Mouse (Mus musculus): ENCODE measurements around the gene Tbl3. TPM values are rescaled to one million over a fixed set of nuclear protein-coding genes. Genes with fewer than 3 reads are reported as not detected.

The Tbl3 gene
- polyA plus RNA-seq, 1 experiment from 2014 or later = 165 TPM

GRCm38 (mm10) chr17:24653967-24654710 is 53.3 kb downstream of the Tbl3 start:
- DNase-seq (ENCODE audit: low spot score) = peak; percentile 95

DNA sequence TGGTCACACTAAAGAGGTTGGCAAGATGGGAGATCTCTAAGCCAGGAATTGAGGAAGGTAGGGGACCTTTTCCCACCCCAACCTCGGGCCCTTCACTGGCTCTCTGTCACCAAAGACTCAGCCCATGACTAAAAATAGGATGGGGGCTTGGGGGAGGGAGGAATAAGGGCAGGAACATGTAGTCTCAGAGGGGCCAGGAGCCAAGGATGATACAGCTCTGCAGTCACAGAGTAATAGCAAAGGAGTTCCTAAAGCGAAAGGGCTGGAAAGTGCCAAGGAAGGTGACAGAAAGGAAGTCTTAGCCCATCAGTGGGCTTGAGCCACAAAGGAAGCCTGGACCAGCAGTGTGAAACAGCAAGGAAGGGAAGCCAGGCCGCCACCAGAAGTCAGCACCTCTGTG is 55.6 kb downstream of the Tbl3 start:
- no peaks in the 10 kb centered on the region for H3K9me3 ChIP-seq (replicated peaks)
- no peak overlapping the region for H3K4me3 ChIP-seq
- H3K4me1 ChIP-seq = peaks cover 42% of the 10 kb centered on the region
- 77% methylated on average over 3 of the region's 3 CpGs for WGBS
- no peak for DNase-seq (ENCODE audit: low spot score)
- no peak overlapping the region for H3K27ac ChIP-seq
- H3K27me3 ChIP-seq (ENCODE audit: low read depth, poor library complexity, severe bottlenecking) = peaks cover 42% of the 10 kb centered on the region
- H3K36me3 ChIP-seq = peaks cover 7% of the 10 kb centered on the region; the same call in 1 of the 2 replicates

More at GRCm38 (mm10) chr17:24653967-24654710, 53.3 kb downstream of the Tbl3 start:
- Histone ChIP-seq H3K4me3 (peak overlapping the region; percentile 48), H3K4me1 (peaks cover 40% of the 10 kb centered on the region), H3K36me3 (no peaks in the 10 kb centered on the region), H3K9me3 (replicated peaks) (no peaks in the 10 kb centered on the region), H3K27ac (peak overlapping the region; percentile 81), H3K27me3 (ENCODE audit: low read depth, poor library complexity, severe bottlenecking) (peaks cover 51% of the 10 kb centered on the region)
- 5% methylated on average over 19 of the region's 19 CpGs for WGBS

GRCm38 (mm10) chr17:24650766-24651165 is 56.7 kb downstream of the Tbl3 start:
- Histone ChIP-seq H3K4me1 (peaks cover 46% of the 10 kb centered on the region), H3K9me3 (replicated peaks) (no peaks in the 10 kb centered on the region), H3K4me3 (peak overlapping the region; percentile 90), H3K36me3 (peaks cover 14% of the 10 kb centered on the region; the same call in 1 of the 2 replicates), H3K27ac (peak overlapping the region; percentile 90), H3K27me3 (ENCODE audit: low read depth, poor library complexity, severe bottlenecking) (peaks cover 32% of the 10 kb centered on the region)
- WGBS = 82% methylated on average over 4 of the region's 4 CpGs
- DNase-seq (ENCODE audit: low spot score) = no peak

DNA sequence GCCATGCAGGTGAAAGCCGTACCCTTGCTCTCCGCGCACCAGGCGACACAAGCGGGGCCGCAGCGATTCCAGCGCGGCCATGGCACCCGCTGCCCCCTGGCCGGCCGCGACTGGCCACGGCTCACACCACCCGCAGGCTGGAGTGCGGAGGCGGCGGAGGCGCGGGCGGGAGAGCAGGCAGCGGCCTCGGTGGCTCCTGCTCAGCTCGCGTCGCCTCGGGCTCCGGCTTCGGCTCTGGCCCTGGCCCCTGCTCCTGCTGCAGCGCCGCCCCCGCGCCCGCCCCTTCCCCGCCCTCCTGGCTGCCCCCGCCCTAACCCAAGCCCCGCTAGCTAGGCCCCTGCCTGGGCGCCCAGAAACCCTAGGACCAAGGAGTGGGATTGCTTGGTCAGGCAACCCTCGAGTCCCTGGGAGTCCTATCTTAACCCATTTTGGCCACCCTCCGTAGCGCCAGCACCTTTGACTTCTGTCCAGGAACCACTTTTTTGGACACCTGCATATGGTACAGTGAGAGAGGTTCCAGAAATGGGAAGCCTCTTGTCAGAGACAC is 57.3 kb downstream of the Tbl3 start, which contains the start of gene Slc9a3r2:
Gene Slc9a3r2 (minus strand): TSS at position 258 of the 547 bp plus-strand sequence.
- WGBS = under 1% methylated on average over 39 of the region's 41 CpGs
- peaks cover 52% of the 10 kb centered on the region for H3K4me1 ChIP-seq
- peaks cover 18% of the 10 kb centered on the region; the same call in 1 of the 2 replicates for H3K36me3 ChIP-seq
- DNase-seq (ENCODE audit: low spot score) = peak; percentile 87
- H3K9me3 ChIP-seq (replicated peaks) = no peaks in the 10 kb centered on the region
- peaks cover 32% of the 10 kb centered on the region for H3K27me3 ChIP-seq (ENCODE audit: low read depth, poor library complexity, severe bottlenecking)
- peak within 1 kb of the TSS; percentile 90 for H3K4me3 ChIP-seq
- H3K27ac ChIP-seq = peak within 1 kb of the TSS; percentile 90

DNA sequence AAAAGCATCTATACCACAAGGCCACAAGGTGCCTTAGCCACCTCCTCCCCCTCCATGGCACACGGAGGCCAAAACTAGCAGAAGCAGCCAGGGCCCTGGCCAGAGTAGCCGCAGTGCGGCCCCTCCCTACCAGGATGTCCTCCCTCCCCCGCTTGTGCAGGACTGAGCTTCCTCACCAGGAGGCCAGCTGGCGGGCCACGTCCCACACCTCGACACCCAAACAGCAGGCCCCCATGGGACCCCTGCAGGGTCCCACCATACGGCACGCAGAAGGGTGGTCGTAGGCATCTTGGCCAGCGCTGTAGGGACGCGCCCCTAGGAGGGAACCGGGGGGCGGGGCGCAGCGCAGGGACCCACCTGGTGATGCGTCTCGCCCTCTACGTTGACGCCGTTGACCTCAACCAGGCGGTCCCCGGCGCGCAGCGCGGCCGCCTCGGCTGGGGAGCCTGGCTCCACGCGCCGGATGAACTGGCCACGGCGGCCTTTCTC is 57.8 kb downstream of the Tbl3 start:
- peaks cover 57% of the 10 kb centered on the region for H3K4me1 ChIP-seq
- peak overlapping the region; percentile 90 for H3K4me3 ChIP-seq
- no peaks in the 10 kb centered on the region for H3K9me3 ChIP-seq (replicated peaks)
- DNase-seq (ENCODE audit: low spot score) = no peak
- H3K27ac ChIP-seq = peak overlapping the region; percentile 90
- peaks cover 32% of the 10 kb centered on the region for H3K27me3 ChIP-seq (ENCODE audit: low read depth, poor library complexity, severe bottlenecking)
- H3K36me3 ChIP-seq = peaks cover 21% of the 10 kb centered on the region; the same call in 1 of the 2 replicates
- WGBS = 2% methylated on average over 35 of the region's 35 CpGs

GRCm38 (mm10) chr17:24648731-24649377 is 58.6 kb downstream of the Tbl3 start:
- Histone ChIP-seq H3K27ac (peak overlapping the region; percentile 90), H3K4me3 (peak overlapping the region; percentile 90), H3K4me1 (peaks cover 61% of the 10 kb centered on the region), H3K9me3 (replicated peaks) (no peaks in the 10 kb centered on the region), H3K27me3 (ENCODE audit: low read depth, poor library complexity, severe bottlenecking) (peaks cover 32% of the 10 kb centered on the region), H3K36me3 (peaks cover 24% of the 10 kb centered on the region; the same call in 1 of the 2 replicates)
- WGBS = 74% methylated on average over 10 of the region's 10 CpGs
- no peak for DNase-seq (ENCODE audit: low spot score)

Other genes with a start within 250 kb of the Tbl3 start
- gene E4f1, start 237.3 kb downstream of the Tbl3 start, polyA plus RNA-seq (2016; fragmentation: Nextera tagmentation; extraction: Ambion mirVana) = 35.0 and 38.7 TPM in 2 replicates
- 68.8 and 76.1 TPM in 2 replicates for gene Pgp, start 237.3 kb downstream of the Tbl3 start, polyA plus RNA-seq (2016; fragmentation: Nextera tagmentation; extraction: Ambion mirVana)
- 0.24 TPM in 1 of 2 replicates, not detected in the other for gene Bricd5, start 233.8 kb downstream of the Tbl3 start, polyA plus RNA-seq (2016; fragmentation: Nextera tagmentation; extraction: Ambion mirVana)
- 31.6 and 42.2 TPM in 2 replicates for gene Mlst8, start 228.6 kb downstream of the Tbl3 start, polyA plus RNA-seq (2016; fragmentation: Nextera tagmentation; extraction: Ambion mirVana)
- 1.4 and 3.6 TPM in 2 replicates for gene Caskin1, start 219.1 kb downstream of the Tbl3 start, polyA plus RNA-seq (2016; fragmentation: Nextera tagmentation; extraction: Ambion mirVana)
- gene Traf7, start 179.7 kb downstream of the Tbl3 start, polyA plus RNA-seq (2016; fragmentation: Nextera tagmentation; extraction: Ambion mirVana) = 125 and 136 TPM in 2 replicates
- 2.4 and 3.8 TPM in 2 replicates for gene Rab26, start 173.4 kb downstream of the Tbl3 start, polyA plus RNA-seq (2016; fragmentation: Nextera tagmentation; extraction: Ambion mirVana)
- gene Pkd1, start 157.8 kb downstream of the Tbl3 start, polyA plus RNA-seq (2016; fragmentation: Nextera tagmentation; extraction: Ambion mirVana) = 18.9 and 24.7 TPM in 2 replicates
- gene Tsc2, start 75.0 kb downstream of the Tbl3 start, polyA plus RNA-seq (2016; fragmentation: Nextera tagmentation; extraction: Ambion mirVana) = 63.2 and 79.5 TPM in 2 replicates
- gene Nthl1, start 75.0 kb downstream of the Tbl3 start, polyA plus RNA-seq (2016; fragmentation: Nextera tagmentation; extraction: Ambion mirVana) = 27.5 and 31.2 TPM in 2 replicates
- 47.2 and 57.1 TPM in 2 replicates for gene Slc9a3r2, start 57.3 kb downstream of the Tbl3 start, polyA plus RNA-seq (2016; fragmentation: Nextera tagmentation; extraction: Ambion mirVana)
- gene Npw, start 49.2 kb downstream of the Tbl3 start, polyA plus RNA-seq (2016; fragmentation: Nextera tagmentation; extraction: Ambion mirVana) = 0.88 and 1.1 TPM in 2 replicates
- gene Zfp598, start 38.0 kb downstream of the Tbl3 start, polyA plus RNA-seq (2016; fragmentation: Nextera tagmentation; extraction: Ambion mirVana) = 34.5 and 36.7 TPM in 2 replicates
- gene Syngr3, start 17.7 kb downstream of the Tbl3 start, polyA plus RNA-seq (2016; fragmentation: Nextera tagmentation; extraction: Ambion mirVana) = 5.2 and 7.0 TPM in 2 replicates
- 52.9 and 61.2 TPM in 2 replicates for gene Gfer, start 11.5 kb downstream of the Tbl3 start, polyA plus RNA-seq (2016; fragmentation: Nextera tagmentation; extraction: Ambion mirVana)
- gene Noxo1, start 11.4 kb downstream of the Tbl3 start, polyA plus RNA-seq (2016; fragmentation: Nextera tagmentation; extraction: Ambion mirVana) = 0.59 and 2.3 TPM in 2 replicates
- 0.21 and 0.38 TPM in 2 replicates for gene Rnf151, start 10.4 kb upstream of the Tbl3 start, polyA plus RNA-seq (2016; fragmentation: Nextera tagmentation; extraction: Ambion mirVana)
- 1,693 and 2,093 TPM in 2 replicates for gene Rps2, start 10.5 kb upstream of the Tbl3 start, polyA plus RNA-seq (2016; fragmentation: Nextera tagmentation; extraction: Ambion mirVana)
- 202 and 204 TPM in 2 replicates for gene Ndufb10, start 16.8 kb upstream of the Tbl3 start, polyA plus RNA-seq (2016; fragmentation: Nextera tagmentation; extraction: Ambion mirVana)
- 0.15 TPM in 1 of 2 replicates, not detected in the other for gene Rpl3l, start 20.2 kb upstream of the Tbl3 start, polyA plus RNA-seq (2016; fragmentation: Nextera tagmentation; extraction: Ambion mirVana)
- 19.9 and 23.6 TPM in 2 replicates for gene Msrb1, start 29.0 kb upstream of the Tbl3 start, polyA plus RNA-seq (2016; fragmentation: Nextera tagmentation; extraction: Ambion mirVana)
- gene Hs3st6, start 45.3 kb upstream of the Tbl3 start, polyA plus RNA-seq (2016; fragmentation: Nextera tagmentation; extraction: Ambion mirVana) = 3.2 and 4.2 TPM in 2 replicates
- not detected in 2 replicates for gene Meiob, start 96.6 kb upstream of the Tbl3 start, polyA plus RNA-seq (2016; fragmentation: Nextera tagmentation; extraction: Ambion mirVana)
- gene Hagh, start 132.5 kb upstream of the Tbl3 start, polyA plus RNA-seq (2016; fragmentation: Nextera tagmentation; extraction: Ambion mirVana) = 26.0 and 28.0 TPM in 2 replicates
- 14.5 and 17.6 TPM in 2 replicates for gene Fahd1, start 142.7 kb upstream of the Tbl3 start, polyA plus RNA-seq (2016; fragmentation: Nextera tagmentation; extraction: Ambion mirVana)
- gene Igfals, start 158.3 kb upstream of the Tbl3 start, polyA plus RNA-seq (2016; fragmentation: Nextera tagmentation; extraction: Ambion mirVana) = 0.55 and 0.84 TPM in 2 replicates
- gene Nubp2, start 178.7 kb upstream of the Tbl3 start, polyA plus RNA-seq (2016; fragmentation: Nextera tagmentation; extraction: Ambion mirVana) = 72.7 and 79.7 TPM in 2 replicates
- 48.0 and 50.8 TPM in 2 replicates for gene Spsb3, start 179.0 kb upstream of the Tbl3 start, polyA plus RNA-seq (2016; fragmentation: Nextera tagmentation; extraction: Ambion mirVana)
- gene Eme2, start 187.4 kb upstream of the Tbl3 start, polyA plus RNA-seq (2016; fragmentation: Nextera tagmentation; extraction: Ambion mirVana) = 22.1 and 30.6 TPM in 2 replicates
- 104 and 105 TPM in 2 replicates for gene Mrps34, start 187.5 kb upstream of the Tbl3 start, polyA plus RNA-seq (2016; fragmentation: Nextera tagmentation; extraction: Ambion mirVana)
- gene Nme3, start 188.8 kb upstream of the Tbl3 start, polyA plus RNA-seq (2016; fragmentation: Nextera tagmentation; extraction: Ambion mirVana) = 43.6 and 47.0 TPM in 2 replicates
- 32.1 and 39.3 TPM in 2 replicates for gene Mapk8ip3, start 229.3 kb upstream of the Tbl3 start, polyA plus RNA-seq (2016; fragmentation: Nextera tagmentation; extraction: Ambion mirVana)

All from limb, embryonic 10.5 days (tissue).